Mouse (Mus musculus): ENCODE data around the gene Dclk2. TPM values are rescaled to one million over a fixed set of nuclear protein-coding genes. Genes with fewer than 3 reads are reported as not detected.

Dclk2 gene
- total and polyA plus RNA-seq, 3 experiments = under 0.01 to 0.17 TPM; not detected in 1

DNA sequence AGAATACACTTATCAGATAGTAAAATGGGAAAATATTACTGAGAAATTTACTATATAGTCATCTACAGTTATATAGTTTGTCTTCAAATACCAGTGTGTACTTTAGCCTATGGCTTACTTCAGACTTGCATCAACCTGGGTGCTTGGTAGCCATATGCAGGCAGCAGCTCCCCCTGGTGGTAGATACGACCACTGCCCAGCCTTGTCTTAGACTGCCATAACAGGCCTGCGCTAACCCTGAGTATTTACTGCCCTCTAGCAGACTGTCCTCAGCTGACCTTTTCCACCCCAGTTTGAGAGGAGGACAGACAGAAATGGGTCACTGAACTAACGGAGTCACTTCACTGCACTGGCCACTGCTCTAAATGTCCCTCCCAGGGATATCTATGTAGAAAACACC lies 108.0 kb downstream of the Dclk2 start:
- no peaks in the 10 kb centered on the region for H3K9me3 ChIP-seq (replicated peaks; ENCODE audit: insufficient read depth, low read length)
- H3K4me3 ChIP-seq (ENCODE audit: control insufficient read depth in 1 of 2, insufficient read depth in 1 of 2, low read depth in 2 of 2, low read length in 2 of 2) = peak overlapping the region; percentile 63 to 69
- H3K4me1 ChIP-seq (ENCODE audit: control insufficient read depth in 1 of 2, insufficient read depth in 2 of 2, low read length in 2 of 2) = no peaks in the 10 kb centered on the region; a peak in 1 of 4 replicates
- H3K9ac ChIP-seq (ENCODE audit: control insufficient read depth, low read depth, low read length, poor library complexity, severe bottlenecking) = peak overlapping the region; percentile 70
- TF ChIP-seq CHD2 (IDR thresholded peaks at IDR 0.05; ENCODE audit: low read length) (no peak), JUND (IDR thresholded peaks at IDR 0.05; ENCODE audit: low read depth, low read length) (no peak), E2F4 (IDR thresholded peaks at IDR 0.05; ENCODE audit: borderline replicate concordance, low read depth, low read length) (no peak), RCOR1 (IDR thresholded peaks at IDR 0.05; ENCODE audit: low read depth, low read length) (no peak), SIN3A (IDR thresholded peaks at IDR 0.05; ENCODE audit: low read length) (peak; percentile 37; the same call in 1 of the 2 replicates), UBTF (IDR thresholded peaks at IDR 0.05; ENCODE audit: borderline replicate concordance, insufficient read depth, low read depth, low read length) (no peak), TBP (IDR thresholded peaks at IDR 0.05; ENCODE audit: low read depth, low read length) (no peak), CTCF (IDR thresholded peaks at IDR 0.05 in 2 of 3, conservative IDR thresholded peaks at IDR 0.05 in 1 of 3; ENCODE audit: control insufficient read depth in 1 of 3, insufficient read depth in 1 of 3, low read depth in 2 of 3, low read length in 3 of 3, poor library complexity in 1 of 3, severe bottlenecking in 1 of 3) (peak in 2 of 3 experiments; percentile 96 to 98; a peak in 5 of 6 replicates), KAT2A (conservative IDR thresholded peaks at IDR 0.05; ENCODE audit: low read depth, low read length) (no peak; the same call in 1 of the 2 replicates), ELF1 (IDR thresholded peaks at IDR 0.05; ENCODE audit: low read depth, low read length) (no peak), USF1 (IDR thresholded peaks at IDR 0.05; ENCODE audit: low read depth, low read length) (0 out of 2 replicates have a peak, but pooled peaks have one; percentile 18), ETS1 (IDR thresholded peaks at IDR 0.05; ENCODE audit: low read depth, low read length) (no peak), CHD1 (IDR thresholded peaks at IDR 0.05; ENCODE audit: low read depth, low read length) (no peak), POLR2A (IDR thresholded peaks at IDR 0.05; ENCODE audit: control insufficient read depth in 1 of 2, insufficient read depth in 1 of 2, low read depth in 1 of 2, low read length in 2 of 2, poor library complexity in 1 of 2) (no peak), MXI1 (IDR thresholded peaks at IDR 0.05; ENCODE audit: low read depth, low read length) (no peak), NRF1 (IDR thresholded peaks at IDR 0.05; ENCODE audit: insufficient read depth, low read depth, low read length, poor library complexity, severe bottlenecking) (no peak), ZC3H11A (IDR thresholded peaks at IDR 0.05; ENCODE audit: low read depth, low read length) (peak; percentile 93), MEF2A (IDR thresholded peaks at IDR 0.05; ENCODE audit: extremely low read depth, insufficient replicate concordance, low read depth, low read length, poor library complexity, severe bottlenecking) (no peak), MYB (IDR thresholded peaks at IDR 0.05; ENCODE audit: low read depth, low read length) (no peak), POLR2AphosphoS5 (IDR thresholded peaks at IDR 0.05; ENCODE audit: borderline replicate concordance, low read depth, low read length) (no peak), ZKSCAN1 (IDR thresholded peaks at IDR 0.05; ENCODE audit: low read depth, low read length) (no peak), HCFC1 (IDR thresholded peaks at IDR 0.05; ENCODE audit: low read depth, low read length) (0 out of 2 replicates have a peak, but pooled peaks have one; percentile 28), GATA1 (IDR thresholded peaks at IDR 0.05; ENCODE audit: low read depth, low read length) (no peak), MAZ (IDR thresholded peaks at IDR 0.05; ENCODE audit: low read depth, low read length) (no peak), RAD21 (IDR thresholded peaks at IDR 0.05; ENCODE audit: low read depth, low read length) (peak; percentile 95), MYC (IDR thresholded peaks at IDR 0.05; ENCODE audit: low read depth, low read length) (0 out of 2 replicates have a peak, but pooled peaks have one; percentile 25), SMC3 (IDR thresholded peaks at IDR 0.05; ENCODE audit: low read depth, low read length) (peak; percentile 95), NELFE (IDR thresholded peaks at IDR 0.05; ENCODE audit: low read depth, low read length) (no peak), EP300 (IDR thresholded peaks at IDR 0.05; ENCODE audit: low read depth in 1 of 2, low read length in 2 of 2) (peak; percentile 10 to 21; a peak in 1 of 4 replicates)
- no peaks in the 10 kb centered on the region for H3K36me3 ChIP-seq (ENCODE audit: control insufficient read depth in 1 of 2, insufficient read depth in 2 of 2, low read length in 2 of 2)
- H3K79me2 ChIP-seq (ENCODE audit: control insufficient read depth, insufficient read depth, low read length, poor library complexity) = no peaks in the 10 kb centered on the region
- no peak overlapping the region for H3K27ac ChIP-seq (ENCODE audit: control insufficient read depth, low read depth, low read length)
- H3K27me3 ChIP-seq (ENCODE audit: control insufficient read depth in 1 of 2, insufficient read depth in 2 of 2, low read length in 2 of 2) = peaks cover 0 to 3% of the 10 kb centered on the region in 2 experiments; a peak in 2 of 4 replicates
- peak; percentile 93 for DNase-seq (ENCODE audit: low read depth, low spot score)
